Mouse (Mus musculus): ENCODE results near the gene Hist1h3h.

Hist1h3h gene

DNA sequence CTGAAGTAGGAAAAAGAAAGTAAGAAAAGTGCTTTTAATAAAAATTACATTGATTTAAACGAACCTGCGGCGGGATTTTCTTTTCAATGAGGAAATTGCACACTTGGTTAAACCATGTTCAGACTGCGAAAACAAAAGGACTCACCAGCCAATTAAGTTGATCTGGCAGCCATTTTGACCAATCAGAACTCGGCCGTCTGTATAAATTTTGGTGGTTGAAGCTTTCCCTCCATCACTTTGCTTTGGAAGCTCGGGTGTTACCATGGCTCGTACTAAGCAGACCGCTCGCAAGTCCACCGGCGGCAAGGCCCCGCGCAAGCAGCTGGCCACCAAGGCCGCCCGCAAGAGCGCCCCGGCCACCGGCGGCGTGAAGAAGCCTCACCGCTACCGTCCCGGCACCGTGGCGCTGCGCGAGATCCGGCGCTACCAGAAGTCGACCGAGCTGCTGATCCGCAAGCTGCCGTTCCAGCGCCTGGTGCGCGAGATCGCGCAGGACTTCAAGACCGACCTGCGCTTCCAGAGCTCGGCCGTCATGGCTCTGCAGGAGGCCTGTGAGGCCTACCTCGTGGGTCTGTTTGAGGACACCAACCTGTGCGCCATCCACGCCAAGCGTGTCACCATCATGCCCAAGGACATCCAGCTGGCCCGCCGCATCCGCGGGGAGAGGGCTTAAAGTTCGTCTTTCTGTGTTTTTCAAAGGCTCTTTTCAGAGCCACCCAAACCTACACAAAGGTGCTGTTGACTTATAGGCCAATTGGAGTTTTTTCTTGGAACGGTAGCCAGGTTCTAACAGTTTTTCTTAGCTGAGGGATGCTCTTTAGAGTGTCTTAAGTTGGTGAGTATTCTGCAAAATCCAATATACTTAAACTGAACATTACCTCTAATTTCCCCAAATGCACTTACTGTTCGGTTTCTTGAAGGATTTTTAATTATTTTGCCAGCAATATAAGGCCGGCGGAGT, at the start of gene Hist1h3h:
TSS of gene Hist1h3h (plus strand) at position 263 of the 961 bp plus-strand sequence.
- peak; percentile 89 for DNase-seq (ENCODE audit: low read depth)

DNA sequence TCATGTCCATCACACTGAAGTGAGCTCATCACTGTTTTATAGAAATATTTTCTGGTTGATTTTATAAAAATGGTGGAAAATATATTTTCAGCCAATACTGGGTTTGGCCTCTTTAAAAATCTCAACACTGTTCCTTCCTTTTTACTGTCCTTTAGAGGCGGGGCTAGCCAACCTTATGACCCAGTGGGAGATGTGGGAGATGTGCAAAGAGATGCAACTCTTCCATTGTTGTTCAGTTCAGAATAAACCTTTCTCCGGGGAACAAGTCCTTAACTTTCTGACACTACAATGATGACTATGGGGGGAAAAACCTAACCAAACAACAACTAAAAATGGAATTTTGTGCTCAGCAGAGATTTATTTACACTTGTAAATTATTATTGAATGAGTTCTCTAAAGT, 40.2 kb upstream of the Hist1h3h start, which contains the start of gene Olfr1360:
TSS of gene Olfr1360 (minus strand) at position 101 of the 400 bp plus-strand sequence.
- DNase-seq (ENCODE audit: low read depth): no peak

DNA sequence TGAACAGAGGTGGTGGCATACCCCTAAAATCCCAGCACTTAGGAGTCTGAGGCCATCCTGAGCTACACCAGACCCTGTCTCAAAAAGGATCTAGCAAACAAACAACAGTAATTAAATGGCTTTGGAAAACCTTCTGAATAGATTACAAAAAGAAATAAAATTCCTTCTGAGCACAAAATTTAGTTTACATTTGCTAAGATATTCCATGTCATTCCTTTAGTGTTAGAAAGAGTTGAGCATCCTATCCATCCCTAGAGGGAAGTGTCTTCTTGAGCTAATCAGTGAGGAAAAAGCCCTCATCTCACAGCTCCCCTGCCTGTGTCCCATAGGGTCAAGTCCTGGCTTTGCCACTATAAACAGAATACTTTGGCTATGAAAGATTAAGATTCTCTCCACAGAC, 19.6 kb upstream of the Hist1h3h start, which contains the start of gene Olfr1359:
TSS of gene Olfr1359 (plus strand) at position 301 of the 400 bp plus-strand sequence.
- no peak for DNase-seq (ENCODE audit: low read depth)

DNA sequence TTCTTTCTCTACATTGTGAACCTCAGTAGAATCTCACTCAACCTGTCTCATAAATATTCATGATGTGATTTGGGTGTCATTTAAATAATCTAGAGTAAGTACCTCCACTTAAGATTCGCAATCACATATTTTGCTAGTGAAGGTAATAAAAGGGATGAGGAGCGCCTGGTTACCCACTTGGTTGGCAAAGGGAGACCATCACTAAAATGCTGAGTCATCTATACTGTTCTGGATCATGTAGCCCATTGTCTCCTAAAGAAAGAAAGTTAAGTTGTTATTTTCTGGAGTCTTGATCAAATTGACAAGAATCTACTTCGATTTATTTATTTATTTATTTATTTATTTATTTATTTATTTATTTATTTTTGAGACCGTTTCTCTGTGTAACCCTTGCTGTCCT, 10.8 kb upstream of the Hist1h3h start:
- DNase-seq (ENCODE audit: low read depth): no peak

DNA sequence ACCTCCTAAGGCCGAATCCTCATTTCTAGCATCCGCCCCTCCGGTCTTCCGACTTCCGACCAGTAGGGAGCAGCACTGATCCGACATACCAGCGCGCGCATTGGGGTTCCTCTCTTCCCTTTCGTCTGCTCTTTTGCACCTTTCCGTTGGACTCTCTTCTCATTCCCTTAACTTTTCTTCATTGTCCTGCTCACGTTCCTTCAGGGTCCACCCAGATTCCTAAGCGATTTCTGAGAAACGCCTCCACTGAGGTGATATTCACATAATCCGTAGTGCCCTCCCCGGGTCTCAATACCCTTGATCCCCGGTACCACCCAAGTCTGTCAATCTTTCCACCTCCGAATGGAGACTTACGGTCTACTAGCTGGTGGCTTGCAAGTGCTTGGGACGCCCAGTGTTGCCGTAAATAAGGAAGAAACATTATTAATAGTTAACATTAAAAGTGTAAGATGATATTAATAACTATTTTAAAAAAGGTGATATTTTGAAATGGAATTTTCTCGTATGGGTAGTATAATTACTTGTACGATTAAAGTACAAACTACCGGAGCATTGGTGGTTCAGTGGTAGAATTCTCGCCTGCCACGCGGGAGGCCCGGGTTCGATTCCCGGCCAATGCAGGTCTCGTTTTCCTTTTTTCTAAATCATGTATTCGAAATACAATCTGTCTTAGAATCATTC, 7.3 kb upstream of the Hist1h3h start:
- peak; percentile 89 for DNase-seq (ENCODE audit: low read depth)

DNA sequence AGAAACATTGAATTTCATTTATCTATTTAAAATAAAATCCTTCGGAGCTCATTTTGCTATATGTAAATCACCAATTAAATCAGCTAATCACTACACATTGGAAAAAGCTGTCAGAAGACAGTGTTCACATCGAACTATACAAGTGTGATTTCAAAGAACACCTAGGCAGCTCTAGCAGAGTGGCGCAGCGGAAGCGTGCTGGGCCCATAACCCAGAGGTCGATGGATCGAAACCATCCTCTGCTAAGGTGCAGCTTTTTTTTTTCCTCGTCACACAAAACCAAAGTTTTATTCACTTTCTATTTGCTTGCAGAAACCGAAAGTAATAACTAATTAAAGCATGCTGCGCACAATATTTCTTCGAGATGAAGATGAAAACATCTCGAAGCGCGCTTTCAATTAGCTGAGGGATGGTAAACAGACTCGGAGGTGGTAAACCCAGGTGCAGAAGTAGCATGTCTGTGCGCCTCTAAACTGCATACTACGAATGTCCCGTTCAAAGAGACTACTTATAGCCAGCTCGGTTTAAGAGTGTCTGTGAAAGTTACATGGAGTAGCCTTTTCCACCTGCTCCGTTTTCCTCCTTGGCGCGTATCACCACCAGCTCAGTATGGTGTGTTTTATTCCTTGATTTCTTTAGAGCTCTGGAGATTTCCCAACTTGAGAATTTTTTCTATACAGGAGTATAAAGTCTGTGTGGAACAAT, 6.5 kb upstream of the Hist1h3h start:
- peak; percentile 80 for DNase-seq (ENCODE audit: low read depth)

DNA sequence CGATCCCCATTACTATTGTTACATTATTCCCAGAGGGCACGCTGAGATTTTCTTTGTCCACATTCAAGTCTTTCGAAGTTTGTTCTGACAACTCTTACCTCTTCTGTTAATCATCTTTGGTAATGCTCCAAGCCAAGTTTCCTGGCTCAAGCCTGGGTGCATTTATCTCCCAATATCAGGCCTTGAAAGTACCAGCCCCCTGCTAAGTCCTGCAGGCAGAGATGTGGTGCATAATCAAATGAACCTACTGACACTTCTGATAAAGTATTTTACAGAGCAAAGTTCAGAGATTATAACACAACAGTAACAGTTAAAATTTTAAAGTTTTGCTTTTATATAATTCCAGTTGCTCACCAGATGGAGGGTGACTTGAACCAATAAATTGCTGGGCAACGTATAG, 5.8 kb upstream of the Hist1h3h start:
- no peak for DNase-seq (ENCODE audit: low read depth)

DNA sequence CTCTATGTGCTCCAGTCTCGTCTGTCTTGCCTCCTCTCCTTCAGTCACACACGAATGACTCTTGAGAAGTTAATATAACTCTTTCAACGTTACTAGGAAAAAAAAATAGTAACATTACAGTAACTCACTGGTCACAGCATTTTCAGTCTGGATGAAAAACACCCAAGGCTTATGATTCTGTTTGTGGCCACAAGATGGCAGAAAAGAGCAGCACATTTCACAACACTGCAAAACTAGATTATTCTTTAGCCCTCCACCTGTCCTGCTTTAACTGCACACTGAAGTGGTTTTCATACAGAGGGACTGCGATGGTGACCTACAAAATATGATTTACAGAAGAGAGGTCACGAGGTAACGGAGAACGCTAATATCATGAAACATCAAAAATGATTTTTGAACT, 2.7 kb upstream of the Hist1h3h start:
- DNase-seq (ENCODE audit: low read depth): peak; percentile 81

DNA sequence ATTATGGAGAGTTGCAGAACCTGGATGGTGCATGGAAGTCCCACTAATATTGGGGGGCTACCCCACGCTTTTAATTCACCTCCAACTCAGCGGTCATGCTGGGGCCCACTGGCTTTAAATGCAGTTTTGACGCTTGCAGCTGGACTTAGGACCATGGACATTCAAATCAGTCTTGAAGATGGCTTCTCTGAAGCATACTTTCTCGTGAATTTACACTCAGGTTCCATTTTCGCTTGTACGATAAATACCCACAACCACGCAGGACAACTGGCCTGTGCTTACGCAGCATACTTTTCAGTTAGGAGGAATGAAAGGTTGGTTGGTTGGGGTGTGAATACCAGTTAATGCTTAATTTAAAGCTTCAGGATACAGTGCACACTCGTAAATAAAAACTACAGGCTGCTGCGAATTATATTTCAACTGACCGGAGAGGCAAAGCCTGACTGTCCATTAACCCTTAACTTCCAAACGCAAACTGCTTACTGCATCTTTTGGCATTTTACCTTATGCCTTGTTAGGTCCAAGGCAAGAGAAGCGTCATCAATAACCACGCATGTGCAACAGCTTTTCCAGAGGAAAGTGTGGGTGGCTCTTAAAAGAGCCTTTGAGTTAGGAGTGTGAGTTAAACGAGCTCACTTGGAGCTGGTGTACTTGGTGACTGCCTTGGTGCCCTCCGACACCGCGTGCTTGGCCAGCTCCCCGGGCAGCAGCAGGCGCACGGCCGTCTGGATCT, 2.2 kb upstream of the Hist1h3h start:
- peak; percentile 28 for DNase-seq (ENCODE audit: low read depth)

DNA sequence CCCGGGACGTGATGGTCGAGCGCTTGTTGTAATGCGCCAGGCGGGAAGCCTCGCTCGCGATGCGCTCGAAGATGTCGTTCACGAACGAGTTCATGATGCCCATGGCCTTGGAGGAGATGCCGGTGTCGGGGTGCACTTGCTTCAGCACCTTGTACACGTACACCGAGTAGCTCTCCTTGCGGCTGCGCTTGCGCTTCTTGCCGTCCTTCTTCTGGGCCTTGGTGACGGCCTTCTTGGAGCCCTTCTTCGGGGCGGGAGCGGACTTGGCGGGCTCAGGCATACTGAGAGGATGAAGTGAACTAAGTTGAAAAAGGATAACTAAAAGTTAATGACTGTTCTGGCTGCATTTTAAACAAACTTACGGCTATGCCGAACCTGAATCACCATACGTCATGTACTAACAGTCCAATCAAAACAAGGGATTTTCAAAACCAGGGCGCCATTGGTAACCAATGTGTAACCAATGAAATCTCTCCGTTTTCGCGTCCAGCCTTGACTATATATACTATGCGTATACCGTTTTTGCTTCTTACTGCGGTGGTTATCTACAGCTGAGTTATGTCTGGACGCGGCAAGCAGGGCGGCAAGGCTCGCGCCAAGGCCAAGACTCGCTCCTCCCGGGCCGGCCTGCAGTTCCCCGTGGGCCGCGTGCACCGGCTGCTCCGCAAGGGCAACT, 1.5 kb upstream of the Hist1h3h start, which contains the start of the genes Hist1h2bl and Hist1h2ai:
TSS of gene Hist1h2bl (minus strand) at position 280 of the 676 bp plus-strand sequence.
TSS of gene Hist1h2ai (plus strand) at position 559 of the 676 bp plus-strand sequence.
- DNase-seq (ENCODE audit: low read depth): peak; percentile 90

DNA sequence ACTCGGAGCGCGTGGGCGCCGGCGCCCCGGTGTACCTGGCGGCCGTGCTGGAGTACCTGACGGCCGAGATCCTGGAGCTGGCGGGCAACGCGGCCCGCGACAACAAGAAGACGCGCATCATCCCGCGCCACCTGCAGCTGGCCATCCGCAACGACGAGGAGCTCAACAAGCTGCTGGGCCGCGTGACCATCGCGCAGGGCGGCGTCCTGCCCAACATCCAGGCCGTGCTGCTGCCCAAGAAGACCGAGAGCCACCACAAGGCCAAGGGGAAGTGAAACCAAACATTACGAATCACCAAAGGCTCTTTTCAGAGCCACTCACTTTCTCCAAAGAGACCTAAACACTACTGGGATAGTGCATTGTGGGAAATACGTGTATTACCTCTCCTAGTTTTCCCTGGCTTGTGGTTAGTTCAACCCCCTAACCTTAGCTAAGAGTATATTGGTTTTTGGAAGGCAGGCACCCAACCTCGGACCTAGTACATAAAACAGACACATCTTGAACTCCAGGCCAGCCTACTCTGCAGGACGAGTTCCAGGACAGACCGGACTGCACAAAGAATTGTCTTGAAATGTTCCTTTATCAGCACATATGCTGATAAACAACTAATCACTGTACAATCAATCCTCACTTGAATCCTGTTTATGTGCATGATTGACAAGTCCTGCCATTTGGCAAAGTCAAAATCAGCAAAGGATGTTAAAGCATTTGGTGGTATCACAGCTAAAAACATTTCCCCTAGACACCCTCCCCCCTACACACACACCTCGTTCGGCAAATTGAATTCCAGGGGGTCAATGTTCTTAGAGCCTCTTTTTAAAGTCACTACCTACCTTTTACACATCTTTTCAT, 693 bp upstream of the Hist1h3h start:
- DNase-seq (ENCODE audit: low read depth): peak; percentile 30

DNA sequence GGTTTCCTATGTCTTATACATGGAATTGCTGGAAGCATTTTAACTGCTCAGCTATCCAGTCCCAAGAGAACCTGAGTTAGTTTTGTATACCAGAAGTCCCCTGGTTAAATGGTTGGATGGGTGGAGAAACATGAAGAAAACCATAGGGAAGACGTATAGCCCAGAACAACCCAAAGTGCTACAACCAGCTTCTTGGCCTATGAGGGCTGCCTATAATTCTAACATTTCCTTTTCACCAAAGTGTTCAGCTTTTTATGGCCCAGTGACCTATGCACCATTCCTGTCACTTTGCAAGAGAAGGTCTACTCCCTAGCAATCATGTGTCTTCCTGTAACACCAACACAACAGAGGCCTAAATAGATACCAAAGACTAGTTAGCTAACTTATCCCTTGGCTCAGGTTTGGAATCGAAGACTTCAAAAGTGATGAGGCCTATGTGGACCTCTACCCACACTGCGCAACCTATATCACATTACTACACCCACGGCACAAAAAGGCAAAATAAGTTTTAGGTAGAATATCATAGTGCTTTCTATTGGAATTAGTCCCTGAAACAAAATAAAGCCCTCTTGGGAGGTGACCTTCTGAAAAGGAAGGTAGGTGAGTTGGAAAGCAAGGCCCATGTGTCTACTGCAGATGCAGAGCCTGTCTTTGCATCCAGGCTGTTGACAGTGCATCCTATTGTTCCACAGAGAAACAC, 1.1 kb downstream of the Hist1h3h start:
- peak; percentile 9 for DNase-seq (ENCODE audit: low read depth)

DNA sequence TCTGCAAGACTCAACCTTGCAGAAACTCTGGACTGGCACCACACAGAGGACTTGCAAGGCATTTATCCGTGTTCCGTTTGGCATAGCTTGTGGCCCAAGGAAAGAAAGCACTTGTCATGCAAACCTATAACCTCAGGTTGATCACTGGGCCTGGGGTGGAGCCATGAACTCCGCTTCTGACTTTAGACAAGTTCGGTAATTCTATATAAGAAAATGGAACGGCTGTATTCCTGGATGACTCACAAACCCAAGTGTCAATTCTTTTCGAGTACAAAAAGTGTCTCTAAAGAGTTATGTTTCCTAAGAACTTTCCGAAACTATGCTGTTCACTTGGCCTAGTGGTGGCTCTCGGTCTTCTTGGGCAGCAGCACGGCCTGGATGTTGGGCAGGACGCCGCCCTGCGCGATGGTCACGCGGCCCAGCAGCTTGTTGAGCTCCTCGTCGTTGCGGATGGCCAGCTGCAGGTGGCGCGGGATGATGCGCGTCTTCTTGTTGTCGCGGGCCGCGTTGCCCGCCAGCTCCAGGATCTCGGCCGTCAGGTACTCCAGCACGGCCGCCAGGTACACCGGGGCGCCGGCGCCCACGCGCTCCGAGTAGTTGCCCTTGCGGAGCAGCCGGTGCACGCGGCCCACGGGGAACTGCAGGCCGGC, 3.8 kb downstream of the Hist1h3h start:
- peak; percentile 8 for DNase-seq (ENCODE audit: low read depth)

DNA sequence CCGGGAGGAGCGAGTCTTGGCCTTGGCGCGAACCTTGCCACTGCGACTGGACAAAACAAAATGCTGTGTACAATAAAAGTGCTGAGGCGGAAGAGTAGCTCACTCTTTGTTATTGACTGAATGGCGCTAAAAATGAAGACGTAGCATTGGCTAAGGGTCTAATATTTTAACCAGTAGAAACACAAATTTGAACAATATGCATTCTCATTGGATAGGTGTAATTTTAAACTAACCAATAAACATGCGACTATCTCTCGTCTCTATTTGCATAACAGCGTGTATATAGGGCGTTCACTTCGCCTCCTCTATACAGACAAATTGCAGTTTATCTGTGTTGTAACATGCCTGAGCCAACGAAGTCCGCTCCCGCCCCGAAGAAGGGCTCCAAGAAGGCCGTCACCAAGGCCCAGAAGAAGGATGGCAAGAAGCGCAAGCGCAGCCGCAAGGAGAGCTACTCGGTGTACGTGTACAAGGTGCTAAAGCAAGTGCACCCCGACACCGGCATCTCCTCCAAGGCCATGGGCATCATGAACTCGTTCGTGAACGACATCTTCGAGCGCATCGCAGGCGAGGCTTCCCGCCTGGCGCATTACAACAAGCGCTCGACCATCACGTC, 4.4 kb downstream of the Hist1h3h start, which contains the start of gene Hist1h2bm:
TSS of gene Hist1h2bm (plus strand) at position 288 of the 616 bp plus-strand sequence.
- peak; percentile 88 for DNase-seq (ENCODE audit: low read depth)

DNA sequence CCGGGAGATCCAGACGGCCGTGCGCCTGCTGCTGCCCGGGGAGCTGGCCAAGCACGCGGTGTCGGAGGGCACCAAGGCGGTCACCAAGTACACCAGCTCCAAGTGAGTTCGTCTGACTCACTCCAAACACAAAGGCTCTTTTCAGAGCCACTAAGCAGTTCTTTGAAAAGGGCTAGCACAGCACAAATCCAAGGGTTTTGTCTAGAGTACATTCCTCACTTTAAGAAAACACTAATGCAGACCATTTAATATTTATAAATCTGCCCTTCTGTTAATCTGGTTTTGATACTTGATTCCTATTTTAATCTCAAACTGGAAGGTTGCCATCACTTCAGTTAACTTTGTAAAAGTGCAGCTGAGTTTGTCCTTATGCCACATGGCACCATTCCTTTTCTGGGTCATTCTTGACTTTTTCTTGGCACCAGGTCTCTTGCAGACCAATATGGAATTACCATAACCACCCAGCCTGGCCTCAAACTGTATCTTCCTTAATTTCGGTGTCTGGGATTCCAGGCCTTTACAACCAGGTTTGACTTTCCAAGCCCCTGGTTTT, 5.0 kb downstream of the Hist1h3h start:
- peak; percentile 35 for DNase-seq (ENCODE audit: low read depth)

DNA sequence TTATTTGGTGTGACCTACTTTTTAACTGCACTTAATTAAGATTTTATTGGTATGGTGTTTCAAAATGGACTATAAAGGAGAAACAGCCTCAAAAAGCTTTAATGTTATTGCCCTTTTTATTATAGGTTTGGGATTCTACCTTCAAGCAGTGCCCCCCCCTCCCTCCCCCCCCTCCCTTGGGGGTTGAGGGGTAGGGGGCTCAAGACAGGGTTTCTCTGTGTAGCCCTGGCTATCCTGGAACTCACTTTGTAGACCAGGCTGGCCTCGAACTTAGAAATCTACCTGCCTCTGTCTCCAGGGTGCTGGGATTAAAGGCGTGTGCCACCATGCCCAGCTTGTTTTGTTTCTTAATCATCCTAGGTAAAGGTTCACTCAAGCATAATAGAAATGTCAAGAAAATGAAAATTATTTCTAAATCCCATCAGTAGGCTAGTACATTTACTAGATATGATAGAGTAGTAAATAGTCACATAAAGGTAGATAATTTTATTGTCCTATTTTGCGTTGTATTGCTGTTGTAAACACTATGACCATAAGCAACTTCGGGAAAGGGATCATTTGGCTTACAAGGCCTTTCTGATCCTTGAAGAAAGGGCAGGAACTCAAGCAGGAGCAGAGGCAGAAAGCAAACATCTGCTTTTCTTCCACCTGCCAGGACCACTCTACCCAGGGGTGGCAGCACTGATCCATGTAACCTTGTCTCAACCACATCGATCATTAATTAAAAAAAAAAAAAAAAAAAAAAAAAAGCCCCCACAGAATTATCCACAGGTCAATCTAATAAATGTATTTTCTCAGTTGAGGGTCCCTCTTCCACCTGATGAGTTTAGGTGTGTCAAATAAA, 5.8 kb downstream of the Hist1h3h start:
- DNase-seq (ENCODE audit: low read depth): no peak

All from NIH3T3 (cell line).